Mouse (Mus musculus) heart, adult 11 months (tissue): ENCODE results near the gene Psmb3.
"Not testable (repeated sequence)": the region's sequence is repeated elsewhere in the genome, so short reads cannot be mapped to it uniquely, and the experiment has no call there.

Experiments used
- DNase-seq: peaks from one replicate; pipeline ENCODE4 v3.0.0; 2022

Gene Psmb3

GRCm38 (mm10) chr11:97719041-97719440 lies 15.8 kb downstream of the Psmb3 start:
- DNase-seq: no peak

- no peak for DNase-seq
Observed at GRCm38 (mm10) chr11:97721338-97721737, 18.1 kb downstream of the Psmb3 start.

GRCm38 (mm10) chr11:97723709-97724108 lies 20.5 kb downstream of the Psmb3 start:
- no peak for DNase-seq

- DNase-seq: peak; percentile 93
Observed at GRCm38 (mm10) chr11:97728311-97728710, 25.1 kb downstream of the Psmb3 start.

- DNase-seq: no peak
Observed at GRCm38 (mm10) chr11:97728730-97729129, 25.5 kb downstream of the Psmb3 start.

GRCm38 (mm10) chr11:97733689-97734088 lies 30.5 kb downstream of the Psmb3 start:
- DNase-seq: no peak

- DNase-seq: not testable (repeated sequence)
Observed at GRCm38 (mm10) chr11:97734810-97735209, 31.6 kb downstream of the Psmb3 start.

GRCm38 (mm10) chr11:97736645-97737044 lies 33.4 kb downstream of the Psmb3 start:
- no peak for DNase-seq

GRCm38 (mm10) chr11:97737600-97737999 lies 34.4 kb downstream of the Psmb3 start:
- DNase-seq: no peak

- no peak for DNase-seq
Observed at GRCm38 (mm10) chr11:97738703-97739102, 35.5 kb downstream of the Psmb3 start.

- no peak for DNase-seq
Observed at GRCm38 (mm10) chr11:97739155-97739554, 36.0 kb downstream of the Psmb3 start.

GRCm38 (mm10) chr11:97740190-97740589 lies 37.0 kb downstream of the Psmb3 start:
- DNase-seq: peak; percentile 95

- peak; percentile 91 for DNase-seq
Observed at GRCm38 (mm10) chr11:97742157-97742556, 39.0 kb downstream of the Psmb3 start.

GRCm38 (mm10) chr11:97742591-97742990 lies 39.4 kb downstream of the Psmb3 start:
- no peak for DNase-seq

GRCm38 (mm10) chr11:97743423-97743822 lies 40.2 kb downstream of the Psmb3 start:
- no peak for DNase-seq

GRCm38 (mm10) chr11:97744063-97744717 lies 41.0 kb downstream of the Psmb3 start, which contains the start of gene Pip4k2b:
Gene Pip4k2b (minus strand): TSS chr11:97744704.
- DNase-seq: peak; percentile 97

- peak; percentile 100 for DNase-seq
Observed at GRCm38 (mm10) chr11:97744718-97745330, 41.6 kb downstream of the Psmb3 start.

- DNase-seq: no peak
Observed at GRCm38 (mm10) chr11:97745331-97745721, 42.1 kb downstream of the Psmb3 start.

GRCm38 (mm10) chr11:97747773-97748172 lies 44.6 kb downstream of the Psmb3 start:
- peak; percentile 93 for DNase-seq

GRCm38 (mm10) chr11:97748496-97748895 lies 45.3 kb downstream of the Psmb3 start:
- no peak for DNase-seq

GRCm38 (mm10) chr11:97753277-97753676 lies 50.1 kb downstream of the Psmb3 start:
- no peak for DNase-seq

GRCm38 (mm10) chr11:97758125-97758524 lies 54.9 kb downstream of the Psmb3 start:
- DNase-seq: no peak

GRCm38 (mm10) chr11:97758942-97759341 lies 55.7 kb downstream of the Psmb3 start:
- DNase-seq: no peak

- DNase-seq: no peak
Observed at GRCm38 (mm10) chr11:97761638-97762037, 58.4 kb downstream of the Psmb3 start.
